Mouse (Mus musculus): Measurements from ENCODE around the gene Apoa1. TPM values are rescaled to one million over a fixed set of nuclear protein-coding genes. Genes with fewer than 3 reads are reported as not detected.

Gene Apoa1
- polyA plus RNA-seq, 1 experiment = not detected

DNA sequence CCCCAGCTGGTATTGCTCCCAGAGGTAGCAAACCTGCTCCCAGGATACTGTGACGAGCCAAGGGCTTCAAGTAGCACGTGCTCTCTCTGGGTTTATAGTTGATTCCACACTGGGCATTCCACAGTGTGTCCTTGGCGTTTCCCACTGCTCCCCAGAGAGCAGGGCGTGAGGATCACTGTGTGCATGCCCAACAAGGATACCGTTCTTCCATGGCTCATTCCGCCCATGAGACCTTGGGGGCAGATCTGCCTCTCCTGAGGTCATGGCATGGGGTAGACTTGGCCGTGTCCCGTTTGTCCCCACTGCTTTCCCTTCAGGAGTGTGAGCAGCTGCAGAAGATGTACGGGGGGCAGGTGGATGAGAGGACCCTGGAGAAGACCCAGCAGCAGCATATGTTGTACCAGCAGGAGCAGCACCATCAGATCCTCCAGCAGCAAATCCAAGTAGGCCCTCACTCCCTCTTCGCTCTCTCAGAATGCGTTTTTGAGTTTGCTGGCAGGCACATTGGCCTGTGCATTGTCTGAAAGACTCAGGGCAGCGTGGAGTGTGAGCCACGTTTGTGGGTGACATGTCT lies 19.9 kb upstream of the Apoa1 start:
- Histone ChIP-seq H3K36me3 (ENCODE audit: control insufficient read depth, insufficient read depth) (peaks cover 3% of the 10 kb centered on the region), H3K4me3 (no peak overlapping the region), H3K79me2 (ENCODE audit: control insufficient read depth, insufficient read depth) (no peaks in the 10 kb centered on the region), H3K27me3 (ENCODE audit: control insufficient read depth, insufficient read depth, insufficient read length) (no peaks in the 10 kb centered on the region), H3K4me2 (ENCODE audit: low read depth) (no peak overlapping the region), H3ac (ENCODE audit: control insufficient read depth, insufficient read length) (no peak overlapping the region)
- TF ChIP-seq POLR2AphosphoS2 (IDR thresholded peaks at IDR 0.05; ENCODE audit: insufficient read length, low read depth) (no peak), TCF12 (IDR thresholded peaks at IDR 0.05; ENCODE audit: insufficient read depth, poor library complexity, severe bottlenecking) (no peak)

DNA sequence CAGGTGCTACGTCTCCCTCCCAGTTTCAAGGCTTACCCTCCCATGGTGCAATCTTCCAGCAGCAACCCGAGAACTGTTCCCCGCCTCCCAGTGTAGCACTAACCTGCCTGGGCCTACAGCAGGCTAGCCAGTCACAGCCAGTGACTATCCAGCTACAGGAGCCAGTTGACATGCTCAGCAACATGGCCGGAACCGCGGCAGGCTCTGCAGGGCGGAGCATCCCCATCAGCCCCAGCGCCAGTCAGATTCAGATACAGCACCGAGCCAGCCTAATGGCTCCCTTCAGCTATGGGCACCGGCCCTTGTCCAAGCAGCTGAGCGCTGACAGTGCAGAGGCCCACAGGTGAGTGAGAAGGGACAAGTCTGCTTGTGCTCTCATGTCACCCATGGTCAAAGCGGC lies 17.9 kb upstream of the Apoa1 start:
- no peaks in the 10 kb centered on the region for H3K27me3 ChIP-seq (ENCODE audit: control insufficient read depth, insufficient read depth, insufficient read length)
- H3K4me2 ChIP-seq (ENCODE audit: low read depth) = no peak overlapping the region
- H3K36me3 ChIP-seq (ENCODE audit: control insufficient read depth, insufficient read depth) = peaks cover 3% of the 10 kb centered on the region
- TF ChIP-seq MYOD1 (IDR thresholded peaks at IDR 0.05; ENCODE audit: control insufficient read depth in 1 of 3, insufficient read length in 2 of 3, low read depth in 2 of 3) = no peak
- TF ChIP-seq MYOG (IDR thresholded peaks at IDR 0.05; ENCODE audit: control insufficient read depth in 1 of 3, insufficient read depth in 1 of 3, insufficient read length in 2 of 3, low read depth in 2 of 3) = no peak
- TF ChIP-seq E2F4 (IDR thresholded peaks at IDR 0.05; ENCODE audit: insufficient read depth) = no peak
- no peak overlapping the region for H3ac ChIP-seq (ENCODE audit: control insufficient read depth, insufficient read length)
- H3K79me2 ChIP-seq (ENCODE audit: control insufficient read depth, insufficient read depth) = no peaks in the 10 kb centered on the region
- no peak overlapping the region for H3K4me3 ChIP-seq

DNA sequence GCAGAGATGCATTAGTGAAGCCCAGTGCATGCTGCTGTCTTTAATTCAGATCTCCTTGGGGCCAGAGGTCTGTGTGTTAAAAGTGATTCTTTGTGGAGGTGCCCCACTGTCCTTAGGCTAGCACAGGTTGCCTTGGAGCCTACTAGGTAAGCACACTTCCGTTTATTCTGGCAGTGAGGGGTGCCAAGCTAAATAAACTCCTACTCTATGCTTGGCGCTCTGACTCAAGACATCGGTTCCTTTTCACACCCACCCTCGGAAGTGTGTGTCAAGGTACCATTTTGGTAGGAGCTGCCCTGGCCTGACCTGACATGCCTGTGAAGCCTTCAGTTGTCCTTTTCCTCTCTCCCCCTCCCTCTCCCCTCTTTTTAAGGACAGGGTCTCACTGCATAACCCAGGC lies 14.1 kb upstream of the Apoa1 start:
- H3K79me2 ChIP-seq (ENCODE audit: control insufficient read depth, insufficient read depth) = no peaks in the 10 kb centered on the region
- H3K4me3 ChIP-seq = no peak overlapping the region
- no peaks in the 10 kb centered on the region for H3K27me3 ChIP-seq (ENCODE audit: control insufficient read depth, insufficient read depth, insufficient read length)
- no peak overlapping the region for H3ac ChIP-seq (ENCODE audit: control insufficient read depth, insufficient read length)
- TF ChIP-seq TCF12 (IDR thresholded peaks at IDR 0.05; ENCODE audit: insufficient read depth, poor library complexity, severe bottlenecking) (no peak), USF1 (IDR thresholded peaks at IDR 0.05; ENCODE audit: low read depth) (no peak), SRF (IDR thresholded peaks at IDR 0.05; ENCODE audit: control insufficient read depth, insufficient read length, low read depth) (no peak), MYOD1 (IDR thresholded peaks at IDR 0.05; ENCODE audit: control insufficient read depth in 1 of 3, insufficient read length in 2 of 3, low read depth in 2 of 3) (no peak), REST (IDR thresholded peaks at IDR 0.05; ENCODE audit: insufficient read depth, insufficient read length) (no peak), POLR2A (IDR thresholded peaks at IDR 0.05; ENCODE audit: insufficient read length, low read depth) (no peak), CEBPB (IDR thresholded peaks at IDR 0.05; ENCODE audit: insufficient read depth, poor library complexity, severe bottlenecking) (no peak), POLR2AphosphoS2 (IDR thresholded peaks at IDR 0.05; ENCODE audit: insufficient read length, low read depth) (no peak), MYOG (IDR thresholded peaks at IDR 0.05; ENCODE audit: control insufficient read depth in 1 of 3, insufficient read depth in 1 of 3, insufficient read length in 2 of 3, low read depth in 2 of 3) (no peak), E2F4 (IDR thresholded peaks at IDR 0.05; ENCODE audit: insufficient read depth) (no peak)
- no peaks in the 10 kb centered on the region for H3K36me3 ChIP-seq (ENCODE audit: control insufficient read depth, insufficient read depth)
- H3K4me2 ChIP-seq (ENCODE audit: low read depth) = no peak overlapping the region

DNA sequence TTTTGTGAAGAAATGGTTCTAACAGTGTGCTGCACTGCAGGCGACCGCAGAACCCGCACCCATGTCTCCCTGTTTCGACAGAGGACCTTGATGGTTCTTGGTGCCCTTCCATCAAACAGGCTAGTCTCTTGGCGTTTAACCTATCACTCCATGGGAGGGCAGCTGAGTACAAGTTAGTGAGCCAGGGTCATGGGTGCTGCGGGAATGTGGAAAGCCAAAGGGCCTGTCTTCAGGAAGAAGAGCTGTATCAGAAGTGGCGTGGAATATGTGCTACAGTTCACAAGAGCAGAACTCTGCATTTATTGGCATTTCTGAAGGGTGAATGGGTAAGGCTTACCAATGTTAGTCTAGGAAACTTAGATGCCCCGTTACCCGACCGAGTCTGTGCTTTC lies 13.4 kb upstream of the Apoa1 start:
- no peak for TF ChIP-seq CEBPB (IDR thresholded peaks at IDR 0.05; ENCODE audit: insufficient read depth, poor library complexity, severe bottlenecking)
- no peak for TF ChIP-seq MAX (IDR thresholded peaks at IDR 0.05; ENCODE audit: low read depth)
- no peak for TF ChIP-seq TCF3 (IDR thresholded peaks at IDR 0.05; ENCODE audit: insufficient read length, low read depth)
- TF ChIP-seq USF1 (IDR thresholded peaks at IDR 0.05; ENCODE audit: low read depth) = no peak
- TF ChIP-seq POLR2AphosphoS2 (IDR thresholded peaks at IDR 0.05; ENCODE audit: insufficient read length, low read depth) = no peak
- TF ChIP-seq REST (IDR thresholded peaks at IDR 0.05; ENCODE audit: insufficient read depth, insufficient read length) = no peak
- no peaks in the 10 kb centered on the region for H3K36me3 ChIP-seq (ENCODE audit: control insufficient read depth, insufficient read depth)
- no peak overlapping the region for H3K4me3 ChIP-seq
- no peak overlapping the region for H3ac ChIP-seq (ENCODE audit: control insufficient read depth, insufficient read length)
- H3K79me2 ChIP-seq (ENCODE audit: control insufficient read depth, insufficient read depth) = no peaks in the 10 kb centered on the region
- no peaks in the 10 kb centered on the region for H3K27me3 ChIP-seq (ENCODE audit: control insufficient read depth, insufficient read depth, insufficient read length)
- H3K4me2 ChIP-seq (ENCODE audit: low read depth) = no peak overlapping the region

DNA sequence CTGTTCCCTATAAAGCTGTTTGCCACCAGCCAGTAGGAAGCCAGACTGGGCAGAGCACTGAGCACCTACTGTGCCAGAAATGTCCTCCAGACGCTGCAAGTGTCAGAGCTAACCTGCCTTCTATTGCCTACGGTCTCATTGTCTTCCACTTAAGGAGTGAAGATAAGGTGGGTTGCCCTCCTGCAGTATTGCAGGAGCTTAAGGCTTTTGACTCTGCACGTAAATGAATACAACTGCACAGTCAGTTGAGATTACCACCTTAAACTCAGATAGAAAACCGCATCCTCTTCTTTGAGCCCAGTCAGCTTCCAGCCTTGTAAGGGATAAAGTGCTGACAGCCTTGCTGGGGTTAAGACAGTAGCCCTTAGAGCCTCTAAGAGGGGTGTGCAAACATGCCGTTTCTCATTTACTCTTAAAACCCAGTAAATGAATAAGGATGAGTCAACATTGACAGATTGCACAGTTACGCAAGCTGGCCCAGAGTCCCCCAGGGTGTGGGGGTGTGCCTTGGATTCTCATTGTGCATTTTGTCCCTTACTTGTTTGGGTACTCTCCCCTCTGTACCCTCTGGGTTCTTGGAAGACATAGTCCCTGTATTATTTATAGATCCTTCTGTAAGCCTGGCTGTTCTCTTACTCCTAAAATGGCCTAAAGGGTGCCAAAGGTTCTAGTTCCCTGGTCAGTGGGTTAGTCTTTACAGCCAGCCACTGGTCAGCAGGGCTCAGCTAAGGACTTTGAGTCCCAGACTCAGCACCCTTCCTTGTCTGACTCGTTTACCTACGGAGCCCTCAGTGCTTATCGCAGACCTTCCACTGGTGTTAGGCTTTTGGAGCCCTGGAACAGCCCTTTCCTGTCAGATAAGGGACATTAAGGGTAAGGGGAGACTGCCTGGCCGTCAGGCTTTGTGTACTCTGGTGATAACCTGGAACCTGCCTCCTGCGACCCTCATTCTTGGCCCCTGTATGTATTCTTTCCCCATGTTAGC lies 12.8 kb upstream of the Apoa1 start:
- H3K36me3 ChIP-seq (ENCODE audit: control insufficient read depth, insufficient read depth) = no peaks in the 10 kb centered on the region
- H3ac ChIP-seq (ENCODE audit: control insufficient read depth, insufficient read length) = no peak overlapping the region
- H3K79me2 ChIP-seq (ENCODE audit: control insufficient read depth, insufficient read depth) = no peaks in the 10 kb centered on the region
- TF ChIP-seq POLR2AphosphoS2 (IDR thresholded peaks at IDR 0.05; ENCODE audit: insufficient read length, low read depth) (no peak), E2F4 (IDR thresholded peaks at IDR 0.05; ENCODE audit: insufficient read depth) (no peak), MYOG (IDR thresholded peaks at IDR 0.05; ENCODE audit: control insufficient read depth in 1 of 3, insufficient read depth in 1 of 3, insufficient read length in 2 of 3, low read depth in 2 of 3) (no peak), USF1 (IDR thresholded peaks at IDR 0.05; ENCODE audit: low read depth) (no peak), CEBPB (IDR thresholded peaks at IDR 0.05; ENCODE audit: insufficient read depth, poor library complexity, severe bottlenecking) (0 out of 2 replicates have a peak, but pooled peaks have one; percentile 46)
- H3K4me2 ChIP-seq (ENCODE audit: low read depth) = no peak overlapping the region
- H3K4me3 ChIP-seq = no peak overlapping the region
- H3K27me3 ChIP-seq (ENCODE audit: control insufficient read depth, insufficient read depth, insufficient read length) = no peaks in the 10 kb centered on the region
